Mouse (Mus musculus): Measurements from ENCODE around the gene Fam228a. TPM values are rescaled to one million over a fixed set of nuclear protein-coding genes. Genes with fewer than 3 reads are reported as not detected.

Fam228a gene
- polyA plus RNA-seq, 1 experiment from 2014 or later, result 0.63 TPM

- H3K9ac ChIP-seq (replicated peaks), result no peak overlapping the region
- ATAC-seq (ENCODE audit: low FRiP score, low read depth), result no peak
- H3K27me3 ChIP-seq, result no peaks in the 10 kb centered on the region
- WGBS, result 77% methylated on average over 4 of the region's 4 CpGs
- no peak overlapping the region for H3K27ac ChIP-seq (replicated peaks)
- H3K36me3 ChIP-seq, result no peaks in the 10 kb centered on the region
- no peak overlapping the region for H3K4me2 ChIP-seq (replicated peaks)
- H3K4me1 ChIP-seq, result no peaks in the 10 kb centered on the region
- no peak overlapping the region for H3K4me3 ChIP-seq
- H3K9me3 ChIP-seq, result no peaks in the 10 kb centered on the region
These were observed 52.8 kb downstream of the Fam228a start for GRCm38 (mm10) chr12:4685441-4685840.

GRCm38 (mm10) chr12:4679971-4680370, 58.3 kb downstream of the Fam228a start:
- no peak overlapping the region for H3K4me3 ChIP-seq
- WGBS, result 73% methylated on average over 4 of the region's 4 CpGs
- no peaks in the 10 kb centered on the region for H3K9me3 ChIP-seq
- H3K4me2 ChIP-seq (replicated peaks), result no peak overlapping the region
- 0 out of 2 replicates have a peak, but pooled peaks cover 6% of the 10 kb centered on the region for H3K36me3 ChIP-seq
- no peak overlapping the region for H3K27ac ChIP-seq (replicated peaks)
- no peak overlapping the region for H3K9ac ChIP-seq (replicated peaks)
- no peaks in the 10 kb centered on the region for H3K27me3 ChIP-seq
- ATAC-seq (ENCODE audit: low FRiP score, low read depth), result no peak
- no peaks in the 10 kb centered on the region for H3K4me1 ChIP-seq

GRCm38 (mm10) chr12:4676336-4676735, 61.9 kb downstream of the Fam228a start:
- Histone ChIP-seq H3K36me3 (peaks cover 21% of the 10 kb centered on the region; the same call in 1 of the 2 replicates), H3K9ac (replicated peaks) (no peak overlapping the region), H3K9me3 (no peaks in the 10 kb centered on the region), H3K4me3 (no peak overlapping the region), H3K27me3 (no peaks in the 10 kb centered on the region), H3K4me1 (no peaks in the 10 kb centered on the region), H3K27ac (replicated peaks) (no peak overlapping the region), H3K4me2 (replicated peaks) (no peak overlapping the region)
- WGBS, result 85% methylated on average over 1 of the region's 1 CpGs
- ATAC-seq (ENCODE audit: low FRiP score, low read depth), result no peak

- no peaks in the 10 kb centered on the region for H3K27me3 ChIP-seq
- no peak for ATAC-seq (ENCODE audit: low FRiP score, low read depth)
- peaks cover 3% of the 10 kb centered on the region; the same call in 1 of the 2 replicates for H3K36me3 ChIP-seq
- WGBS, result 91% methylated on average over 5 of the region's 5 CpGs
- 0 out of 2 replicates have a peak, but pooled peaks cover 4% of the 10 kb centered on the region for H3K4me1 ChIP-seq
- H3K4me3 ChIP-seq, result no peak overlapping the region
- H3K9me3 ChIP-seq, result no peaks in the 10 kb centered on the region
- H3K4me2 ChIP-seq (replicated peaks), result no peak overlapping the region
- no peak overlapping the region for H3K9ac ChIP-seq (replicated peaks)
- H3K27ac ChIP-seq (replicated peaks), result no peak overlapping the region
These were observed 72.6 kb downstream of the Fam228a start for GRCm38 (mm10) chr12:4665675-4666037.

- no peak overlapping the region for H3K27ac ChIP-seq (replicated peaks)
- no peak for ATAC-seq (ENCODE audit: low FRiP score, low read depth)
- WGBS, result 85% methylated on average over 7 of the region's 7 CpGs
- H3K4me2 ChIP-seq (replicated peaks), result no peak overlapping the region
- no peaks in the 10 kb centered on the region for H3K27me3 ChIP-seq
- H3K4me1 ChIP-seq, result 0 out of 2 replicates have a peak, but pooled peaks cover 4% of the 10 kb centered on the region
- H3K9me3 ChIP-seq, result no peaks in the 10 kb centered on the region
- H3K4me3 ChIP-seq, result no peak overlapping the region
- H3K36me3 ChIP-seq, result peaks cover 3% of the 10 kb centered on the region; the same call in 1 of the 2 replicates
- no peak overlapping the region for H3K9ac ChIP-seq (replicated peaks)
These were observed 73.1 kb downstream of the Fam228a start for GRCm38 (mm10) chr12:4664929-4665674.

Other genes with a start within 250 kb of the Fam228a start
- 15.6 and 18.9 TPM in 2 replicates for gene Itsn2, start 145.8 kb downstream of the Fam228a start, polyA plus RNA-seq (2016; fragmentation: Nextera tagmentation; extraction: Ambion mirVana)
- not detected in 2 replicates for gene Gm3625, start 145.5 kb downstream of the Fam228a start, polyA plus RNA-seq (2016; fragmentation: Nextera tagmentation; extraction: Ambion mirVana)
- 5.7 and 5.9 TPM in 2 replicates for gene Pfn4, start 30.6 kb upstream of the Fam228a start, polyA plus RNA-seq (2016; fragmentation: Nextera tagmentation; extraction: Ambion mirVana)
- gene Fam228b, start 30.8 kb upstream of the Fam228a start, polyA plus RNA-seq (2016; fragmentation: Nextera tagmentation; extraction: Ambion mirVana), result 4.2 TPM in 2 replicates
- 326 and 358 TPM in 2 replicates for gene Sf3b6, start 79.1 kb upstream of the Fam228a start, polyA plus RNA-seq (2016; fragmentation: Nextera tagmentation; extraction: Ambion mirVana)
- gene Fkbp1b, start 103.2 kb upstream of the Fam228a start, polyA plus RNA-seq (2016; fragmentation: Nextera tagmentation; extraction: Ambion mirVana), result 8.4 and 13.7 TPM in 2 replicates
- 17.3 and 19.3 TPM in 2 replicates for gene Wdcp, start 104.9 kb upstream of the Fam228a start, polyA plus RNA-seq (2016; fragmentation: Nextera tagmentation; extraction: Ambion mirVana)
- gene Mfsd2b, start 135.9 kb upstream of the Fam228a start, polyA plus RNA-seq (2016; fragmentation: Nextera tagmentation; extraction: Ambion mirVana), result 2.1 and 2.6 TPM in 2 replicates
- 25.8 and 30.0 TPM in 2 replicates for gene Ubxn2a, start 169.3 kb upstream of the Fam228a start, polyA plus RNA-seq (2016; fragmentation: Nextera tagmentation; extraction: Ambion mirVana)
- gene Atad2b, start 178.9 kb upstream of the Fam228a start, polyA plus RNA-seq (2016; fragmentation: Nextera tagmentation; extraction: Ambion mirVana), result 24.8 and 26.7 TPM in 2 replicates

Data from midbrain, embryonic 12.5 days (tissue).